Mouse (Mus musculus): ENCODE measurements at regions not wholly inside any gene's neighbourhood (a gene's known extent, or its start where the extent isn't known, plus 50 kb on each side); places are given as distances from the start of the nearest gene placed in this dataset.
"Not testable (repeated sequence)": the region's sequence is repeated elsewhere in the genome, so short reads cannot be mapped to it uniquely, and the experiment has no call there.

DNA sequence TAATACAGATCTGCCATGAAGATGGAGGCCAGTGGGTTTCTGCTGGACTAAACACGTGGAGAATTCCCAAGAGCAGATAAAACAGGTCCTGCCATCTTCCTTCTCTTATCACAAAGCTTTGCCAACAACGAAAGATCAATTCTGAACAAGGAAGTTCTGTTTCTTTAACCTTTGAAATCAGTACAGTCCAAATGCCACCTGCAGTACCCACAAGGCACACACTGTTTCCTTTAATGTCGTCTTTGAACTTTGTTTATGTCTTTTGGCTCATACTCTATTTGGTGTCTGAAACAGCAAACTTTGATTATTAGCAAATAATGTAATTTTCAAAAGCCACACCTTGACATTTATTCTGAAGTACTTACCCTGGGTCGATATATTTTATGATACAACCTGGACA lies 536.5 kb downstream of the Bckdhb start:
- ATAC-seq (replicated peaks; ENCODE audit: poor library complexity, severe bottlenecking), result no peak

DNA sequence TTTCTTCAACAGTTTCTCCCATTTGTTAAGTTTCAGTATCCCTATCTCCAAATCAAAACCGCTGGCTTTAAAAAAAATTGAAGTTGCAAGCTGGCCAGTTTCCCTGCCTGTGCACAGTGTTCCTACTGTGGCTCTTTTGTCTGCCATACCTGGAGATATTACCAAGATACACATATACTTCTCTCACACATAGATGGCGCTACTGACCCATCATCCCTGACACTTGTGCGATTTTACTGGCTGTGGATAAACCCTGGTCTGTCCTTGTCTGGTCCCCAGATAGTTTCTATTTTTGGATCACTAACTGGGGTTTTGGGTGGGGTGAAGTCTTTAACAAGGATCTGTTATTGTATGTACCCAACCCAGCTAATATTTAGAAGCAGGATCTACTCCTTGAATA lies 541.8 kb downstream of the Bckdhb start:
- ATAC-seq (replicated peaks; ENCODE audit: poor library complexity, severe bottlenecking), result peak; percentile 90

DNA sequence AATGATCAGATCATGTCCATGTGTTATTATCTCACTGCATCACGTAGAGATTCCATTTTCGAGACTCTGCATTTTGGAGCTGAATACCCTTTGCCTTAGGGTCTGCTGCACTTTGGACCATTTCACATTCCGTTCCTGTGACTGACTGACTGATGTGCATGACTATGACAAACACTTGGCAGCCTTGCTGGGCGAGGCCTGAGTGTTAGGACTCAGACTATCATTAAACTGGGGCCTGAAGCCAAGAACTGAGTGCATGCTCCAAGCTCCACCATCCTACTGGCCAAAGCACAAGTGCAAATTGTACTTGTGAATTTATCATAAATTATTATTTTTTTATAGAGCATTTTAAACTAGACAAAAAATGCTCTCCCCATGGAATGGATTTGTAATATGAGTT lies 547.8 kb downstream of the Bckdhb start:
- ATAC-seq (replicated peaks; ENCODE audit: poor library complexity, severe bottlenecking), result no peak

DNA sequence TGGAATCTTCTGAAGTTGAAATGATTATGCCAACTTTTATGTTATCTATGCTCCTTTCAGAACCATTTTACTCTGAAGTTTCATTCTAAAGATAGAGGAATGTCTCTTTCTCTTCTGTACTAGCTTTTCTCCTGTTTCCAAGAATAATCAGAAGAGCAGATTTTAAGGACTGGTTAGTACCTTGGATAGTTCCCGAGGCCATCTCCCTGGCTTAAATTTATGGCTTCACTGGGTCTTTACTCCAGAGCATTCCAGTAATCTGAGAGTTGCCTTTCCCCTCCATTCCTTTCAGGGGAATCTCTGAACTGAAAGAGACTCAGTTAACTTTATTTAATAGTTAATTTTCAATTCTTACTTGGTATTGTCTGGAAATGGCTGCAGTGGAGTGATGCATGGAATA lies 551.0 kb downstream of the Bckdhb start:
- ATAC-seq (replicated peaks; ENCODE audit: poor library complexity, severe bottlenecking), result no peak

DNA sequence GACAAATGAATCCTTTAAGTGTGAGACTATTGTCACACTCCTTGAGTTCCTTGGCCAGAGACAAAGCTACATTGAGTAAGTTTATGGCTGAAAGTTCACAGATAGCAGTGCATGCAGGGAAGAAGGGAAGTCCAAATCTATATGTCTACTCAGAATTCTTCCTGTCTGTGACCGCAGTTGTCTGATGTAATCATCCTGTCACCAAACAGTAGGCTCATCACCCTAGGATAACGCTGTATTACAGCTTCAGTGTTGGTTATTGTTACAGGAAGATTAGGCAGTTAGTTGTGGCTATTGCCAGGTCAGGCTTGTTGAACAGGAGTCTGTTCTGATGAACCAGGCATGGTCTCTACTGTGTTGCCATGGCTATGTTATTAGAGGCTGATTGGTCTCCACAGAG lies 574.6 kb downstream of the Bckdhb start:
- ATAC-seq (replicated peaks; ENCODE audit: poor library complexity, severe bottlenecking), result peak; percentile 98

DNA sequence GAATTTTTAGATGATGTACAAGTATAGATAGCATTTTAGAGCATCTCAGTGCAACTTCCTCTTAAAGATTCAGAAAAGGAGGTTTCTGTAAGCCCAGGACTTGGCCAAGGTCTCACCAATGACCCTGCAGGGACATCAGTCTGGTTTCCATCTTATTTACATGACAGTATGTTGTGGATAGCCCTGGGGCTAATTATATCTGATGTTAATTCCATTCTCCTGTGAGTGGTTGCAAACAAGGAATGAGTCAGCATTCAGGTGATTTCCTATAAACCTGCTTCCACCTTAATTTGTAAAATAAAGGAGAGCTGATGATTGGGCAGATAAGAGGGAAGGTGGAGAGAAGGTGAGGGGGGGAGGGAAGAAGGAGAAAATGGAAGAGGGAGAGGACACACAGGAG lies 578.0 kb downstream of the Bckdhb start:
- not testable (repeated sequence) for ATAC-seq (replicated peaks; ENCODE audit: poor library complexity, severe bottlenecking)

DNA sequence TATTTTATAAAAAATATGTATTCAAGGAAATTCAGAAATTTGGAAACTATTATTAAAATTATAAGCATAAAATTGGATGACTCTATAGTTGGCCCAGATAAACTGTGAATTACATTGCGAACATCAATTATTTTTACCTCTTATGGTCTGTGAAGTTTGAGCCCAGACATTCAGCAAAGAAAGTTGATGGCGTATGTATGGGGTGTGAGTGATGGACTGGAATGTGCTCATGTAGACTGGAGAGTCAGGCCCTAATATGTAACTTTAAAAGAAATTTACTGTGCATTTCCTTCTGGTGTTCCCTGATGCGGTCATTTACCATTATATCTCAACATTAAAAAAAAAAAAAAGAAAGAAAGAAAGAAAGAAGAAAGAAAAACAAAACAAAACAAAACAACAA lies 592.1 kb downstream of the Bckdhb start:
- ATAC-seq (replicated peaks; ENCODE audit: poor library complexity, severe bottlenecking), result no peak

DNA sequence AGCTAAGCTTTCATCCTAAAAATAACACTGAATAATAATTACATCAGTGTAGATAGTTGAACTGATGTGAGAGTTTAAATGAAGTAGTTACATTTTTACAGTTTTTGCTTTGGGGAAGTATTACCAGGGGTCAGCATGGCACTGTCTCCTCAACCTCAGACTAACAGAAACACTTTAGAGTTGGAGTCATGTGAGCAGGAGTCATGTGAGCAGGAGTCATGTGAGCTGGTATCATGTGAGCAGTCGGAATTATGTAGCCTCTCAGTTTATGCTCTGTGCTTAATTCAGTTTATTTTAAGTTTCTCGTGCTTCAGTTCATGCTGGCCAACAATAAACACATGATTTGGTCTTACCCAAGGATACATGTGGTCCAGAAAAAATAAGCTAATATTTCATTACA lies 620.5 kb downstream of the Bckdhb start:
- no peak for ATAC-seq (replicated peaks; ENCODE audit: poor library complexity, severe bottlenecking)

DNA sequence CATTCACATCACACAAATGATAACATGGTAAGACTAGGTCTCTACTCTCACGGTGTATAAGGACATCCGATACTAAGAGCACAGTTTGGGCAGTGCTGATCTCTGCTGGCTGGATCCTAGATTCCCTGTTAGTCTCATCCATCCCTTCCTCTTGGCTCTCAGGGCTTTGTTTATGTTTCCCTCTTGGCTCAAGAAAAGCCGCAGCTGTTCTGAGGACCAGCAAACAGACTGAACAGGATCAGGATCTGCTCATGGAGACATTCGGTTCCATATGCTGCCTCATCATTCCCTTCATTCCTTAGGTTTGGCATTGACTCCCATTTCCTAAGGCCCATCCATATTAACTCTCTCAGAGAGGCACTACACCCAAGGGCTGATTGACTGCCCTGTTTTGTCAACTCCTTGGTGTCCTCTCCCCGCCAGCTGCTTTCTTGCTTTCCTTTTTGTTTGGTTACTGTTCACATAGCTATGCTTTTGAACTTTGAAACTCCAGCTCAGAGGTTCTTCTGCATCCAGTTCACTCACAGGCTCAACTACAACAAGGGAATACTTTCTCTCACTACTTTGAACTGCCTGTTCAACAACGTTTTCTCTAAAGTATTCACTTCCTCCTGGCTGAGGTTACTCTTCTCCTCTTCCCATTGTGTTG lies 623.2 kb downstream of the Bckdhb start:
- ATAC-seq (replicated peaks; ENCODE audit: poor library complexity, severe bottlenecking), result no peak

DNA sequence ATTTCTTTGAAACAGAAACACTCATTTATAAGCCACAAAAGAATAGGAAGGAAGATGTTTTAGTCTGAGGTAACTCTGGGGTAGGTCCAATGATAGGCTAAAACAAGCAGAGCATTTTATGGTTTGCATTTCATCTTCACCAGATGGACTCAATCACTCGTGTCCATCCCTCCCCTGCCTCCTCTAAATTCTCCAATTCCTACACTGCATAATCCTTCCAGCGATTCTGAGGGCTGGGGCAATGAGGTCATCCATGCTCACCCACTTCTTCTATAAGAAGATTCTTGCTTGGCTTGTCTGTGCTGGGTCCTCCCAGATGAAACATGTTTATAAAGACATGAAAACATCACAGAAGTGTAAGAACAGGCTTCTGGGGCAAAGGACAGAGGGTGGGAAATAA lies 630.3 kb downstream of the Bckdhb start:
- no peak for ATAC-seq (replicated peaks; ENCODE audit: poor library complexity, severe bottlenecking)

DNA sequence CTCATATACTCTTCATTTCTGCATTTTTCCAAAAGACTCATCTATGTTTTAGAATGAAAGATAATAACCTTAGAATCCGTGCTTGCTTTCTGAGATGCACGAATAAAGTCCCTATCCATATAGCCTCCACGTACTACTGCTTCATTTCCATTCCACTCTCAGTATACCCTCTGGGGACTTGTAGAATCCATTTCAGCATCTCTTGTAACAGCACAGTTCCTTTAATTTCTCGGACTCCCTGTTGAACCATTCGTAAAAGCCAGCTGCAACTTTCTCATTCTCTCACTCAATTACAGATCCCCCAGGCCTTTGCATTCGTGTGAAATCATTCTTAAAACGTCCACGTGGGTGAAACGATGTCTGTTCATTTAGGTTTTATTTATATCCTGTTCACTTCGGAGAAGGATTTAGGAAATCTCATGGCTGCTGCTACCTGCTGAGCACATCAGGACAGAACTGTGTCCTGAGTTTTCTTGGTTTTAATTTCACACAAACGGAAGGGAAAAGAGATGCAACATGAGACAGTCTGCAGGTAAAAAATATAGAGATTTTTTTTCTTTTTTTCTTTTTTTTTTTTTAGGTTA lies 631.4 kb downstream of the Bckdhb start:
- no peak for ATAC-seq (replicated peaks; ENCODE audit: poor library complexity, severe bottlenecking)

DNA sequence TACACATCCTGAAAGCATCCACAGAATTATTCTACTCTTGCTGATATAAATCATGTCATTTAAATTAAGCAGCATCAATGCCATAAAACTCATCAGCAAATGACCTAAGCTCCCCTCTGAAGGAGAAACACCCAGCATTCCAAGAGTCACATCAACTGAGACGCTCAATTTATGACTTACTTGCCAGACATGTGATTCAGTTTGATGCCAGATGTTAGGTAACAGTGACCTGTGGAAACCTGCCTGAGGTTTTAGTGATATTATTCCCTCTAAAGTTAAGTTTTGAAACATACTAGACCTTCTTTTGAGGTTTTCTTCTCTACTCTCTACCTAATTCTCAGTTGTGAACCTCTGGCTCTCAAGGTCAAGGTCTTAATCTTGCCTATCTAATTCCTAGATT lies 633.4 kb downstream of the Bckdhb start:
- no peak for ATAC-seq (replicated peaks; ENCODE audit: poor library complexity, severe bottlenecking)

DNA sequence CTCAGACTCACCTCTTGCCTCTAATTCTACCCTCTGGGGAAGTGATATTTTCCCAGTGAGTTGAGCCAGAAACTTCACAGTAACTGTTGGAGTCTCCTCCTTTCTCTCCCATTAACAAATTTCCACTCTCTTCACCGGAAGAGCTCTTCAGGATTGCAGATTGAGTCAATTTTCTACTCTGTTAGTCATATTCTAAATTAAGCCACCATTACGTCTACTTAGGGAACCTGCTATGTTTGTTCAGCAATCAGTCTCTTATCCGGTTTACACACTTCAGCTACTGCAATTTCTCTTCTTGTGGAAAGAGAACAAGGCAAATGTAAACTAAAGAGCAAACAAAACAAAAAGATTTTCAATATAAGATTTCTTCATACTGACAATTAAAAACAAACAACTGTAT lies 644.6 kb downstream of the Bckdhb start:
- no peak for ATAC-seq (replicated peaks; ENCODE audit: poor library complexity, severe bottlenecking)

DNA sequence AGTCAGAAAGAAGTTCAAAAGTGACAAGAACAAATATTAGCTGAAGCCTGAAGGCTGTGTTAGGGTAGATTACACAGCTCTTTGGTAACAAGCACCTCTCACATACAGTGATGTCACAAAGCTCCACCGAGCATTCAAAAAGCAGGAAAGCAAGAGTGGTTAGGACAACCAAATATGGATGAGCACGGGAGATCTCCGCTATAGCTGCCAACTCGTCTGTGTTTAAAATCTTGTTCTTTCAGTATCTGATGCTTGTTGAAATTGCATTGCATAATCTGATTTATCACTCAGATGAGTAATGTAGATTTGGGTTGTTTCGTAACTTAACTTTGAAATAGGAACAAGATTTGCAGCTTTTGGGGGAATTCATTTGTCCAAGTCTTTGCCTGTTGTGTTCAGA lies 652.8 kb downstream of the Bckdhb start:
- no peak for ATAC-seq (replicated peaks; ENCODE audit: poor library complexity, severe bottlenecking)

DNA sequence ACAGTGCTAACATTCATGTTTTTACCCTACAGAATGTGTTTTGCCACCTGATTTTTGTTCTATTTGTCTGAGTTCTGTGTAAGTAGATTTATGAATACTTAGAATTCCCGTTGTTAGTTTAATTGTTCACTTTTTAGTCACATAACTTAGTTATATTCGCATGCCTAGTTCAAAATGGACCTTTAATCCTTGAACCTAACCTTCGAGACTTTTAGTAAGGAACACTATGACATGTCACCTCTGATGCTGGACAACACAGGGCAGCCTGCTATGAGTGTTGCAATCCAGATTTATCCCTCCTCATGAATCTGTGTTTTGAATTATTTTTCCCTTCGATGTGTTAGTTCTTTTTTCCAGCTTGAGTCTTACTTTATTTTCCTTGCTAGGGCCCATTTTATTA lies 662.8 kb downstream of the Bckdhb start:
- no peak for ATAC-seq (replicated peaks; ENCODE audit: poor library complexity, severe bottlenecking)

DNA sequence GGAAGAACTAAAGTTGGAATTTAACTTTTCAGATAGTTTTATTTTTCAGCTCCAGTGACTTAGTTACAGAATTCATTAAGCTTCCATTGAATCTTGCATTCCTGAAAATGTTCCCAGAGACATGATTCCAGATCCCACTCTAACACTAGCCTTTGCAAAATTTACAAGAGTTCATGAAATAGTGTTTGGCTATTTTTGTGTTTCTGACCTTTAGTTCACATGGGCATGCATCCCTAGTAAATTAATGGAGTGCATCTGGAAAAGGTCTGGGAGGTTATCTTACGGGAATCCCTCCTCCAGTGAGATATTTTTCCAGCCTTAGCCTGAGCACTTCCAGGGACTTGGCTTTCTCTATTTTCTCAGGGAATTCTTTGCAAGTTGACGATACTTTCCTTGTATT lies 669.8 kb downstream of the Bckdhb start:
- no peak for ATAC-seq (replicated peaks; ENCODE audit: poor library complexity, severe bottlenecking)

All from granulocyte monocyte progenitor cell, adult 5-6 weeks (primary cell).